Mouse (Mus musculus): ENCODE measurements at regions not wholly inside any gene's neighbourhood (a gene's known extent, or its start where the extent isn't known, plus 50 kb on each side); places are given as distances from the start of the nearest gene placed in this dataset.
A peak's percentile ranks its signal among the peaks of the same experiment; 100 is the strongest.

GRCm38 (mm10) chr2:139325501-139325900 is 168.2 kb upstream of the Sptlc3 start:
- Histone ChIP-seq H3K27ac (no peak overlapping the region), H3K27me3 (replicated peaks) (no peaks in the 10 kb centered on the region), H3K4me1 (replicated peaks) (no peaks in the 10 kb centered on the region), H3K9me3 (no peaks in the 10 kb centered on the region), H3K4me3 (replicated peaks) (no peak overlapping the region), H3K36me3 (no peaks in the 10 kb centered on the region), H3K9ac (no peak overlapping the region), H3K4me2 (replicated peaks) (no peak overlapping the region)
- 80% methylated on average over 3 of the region's 3 CpGs for WGBS
- no peak for ATAC-seq

- Histone ChIP-seq H3K4me2 (replicated peaks) (no peak overlapping the region), H3K36me3 (no peaks in the 10 kb centered on the region), H3K27ac (no peak overlapping the region), H3K9ac (no peak overlapping the region), H3K4me3 (replicated peaks) (no peak overlapping the region), H3K9me3 (no peaks in the 10 kb centered on the region), H3K27me3 (replicated peaks) (no peaks in the 10 kb centered on the region), H3K4me1 (replicated peaks) (0 out of 2 replicates have a peak, but pooled peaks cover 2% of the 10 kb centered on the region)
- no peak for ATAC-seq
- 49% methylated on average over 1 of the region's 1 CpGs for WGBS
Measured at GRCm38 (mm10) chr2:139334681-139335080, 159.0 kb upstream of the Sptlc3 start.

- Histone ChIP-seq H3K4me2 (replicated peaks) (no peak overlapping the region), H3K9me3 (no peaks in the 10 kb centered on the region), H3K9ac (no peak overlapping the region), H3K36me3 (no peaks in the 10 kb centered on the region), H3K4me1 (replicated peaks) (0 out of 2 replicates have a peak, but pooled peaks cover 2% of the 10 kb centered on the region), H3K27ac (no peak overlapping the region), H3K27me3 (replicated peaks) (no peaks in the 10 kb centered on the region), H3K4me3 (replicated peaks) (no peak overlapping the region)
- 80% methylated on average over 4 of the region's 4 CpGs for WGBS
- no peak for ATAC-seq
Measured at GRCm38 (mm10) chr2:139338240-139338639, 155.5 kb upstream of the Sptlc3 start.

GRCm38 (mm10) chr2:139356280-139357010 is 137.3 kb upstream of the Sptlc3 start:
- ATAC-seq: no peak
- H3K4me3 ChIP-seq (replicated peaks): no peak overlapping the region
- 89% methylated on average over 3 of the region's 3 CpGs for WGBS
- no peaks in the 10 kb centered on the region for H3K36me3 ChIP-seq
- H3K27ac ChIP-seq: no peak overlapping the region
- no peaks in the 10 kb centered on the region for H3K4me1 ChIP-seq (replicated peaks)
- no peak overlapping the region for H3K4me2 ChIP-seq (replicated peaks)
- H3K27me3 ChIP-seq (replicated peaks): no peaks in the 10 kb centered on the region
- no peak overlapping the region for H3K9ac ChIP-seq
- no peaks in the 10 kb centered on the region for H3K9me3 ChIP-seq

GRCm38 (mm10) chr2:139362245-139362847 is 131.4 kb upstream of the Sptlc3 start:
- no peak for ATAC-seq
- WGBS: 82% methylated on average over 1 of the region's 1 CpGs
- Histone ChIP-seq H3K36me3 (no peaks in the 10 kb centered on the region), H3K9me3 (no peaks in the 10 kb centered on the region), H3K27ac (no peak overlapping the region), H3K4me3 (replicated peaks) (no peak overlapping the region), H3K9ac (no peak overlapping the region), H3K4me2 (replicated peaks) (no peak overlapping the region), H3K4me1 (replicated peaks) (no peaks in the 10 kb centered on the region), H3K27me3 (replicated peaks) (no peaks in the 10 kb centered on the region)

- no peaks in the 10 kb centered on the region for H3K36me3 ChIP-seq
- no peak overlapping the region for H3K4me3 ChIP-seq (replicated peaks)
- no peak for ATAC-seq
- H3K27me3 ChIP-seq (replicated peaks): no peaks in the 10 kb centered on the region
- 18% methylated on average over 1 of the region's 1 CpGs for whole genome bisulfite sequencing
- no peaks in the 10 kb centered on the region for H3K9me3 ChIP-seq
- no peak overlapping the region for H3K9ac ChIP-seq
- H3K4me1 ChIP-seq (replicated peaks): no peaks in the 10 kb centered on the region
- H3K4me2 ChIP-seq (replicated peaks): no peak overlapping the region
- H3K27ac ChIP-seq: no peak overlapping the region
Measured at GRCm38 (mm10) chr2:139370070-139370469, 123.6 kb upstream of the Sptlc3 start.

- no peak for ATAC-seq
- Histone ChIP-seq H3K4me3 (replicated peaks) (no peak overlapping the region), H3K9ac (no peak overlapping the region), H3K4me1 (replicated peaks) (no peaks in the 10 kb centered on the region), H3K4me2 (replicated peaks) (no peak overlapping the region), H3K27me3 (replicated peaks) (no peaks in the 10 kb centered on the region), H3K9me3 (no peaks in the 10 kb centered on the region), H3K36me3 (no peaks in the 10 kb centered on the region), H3K27ac (no peak overlapping the region)
- 75% methylated on average over 6 of the region's 6 CpGs for WGBS
Measured at GRCm38 (mm10) chr2:139380285-139380684, 113.4 kb upstream of the Sptlc3 start.

GRCm38 (mm10) chr2:139381628-139382027 is 112.1 kb upstream of the Sptlc3 start:
- Histone ChIP-seq H3K4me2 (replicated peaks) (no peak overlapping the region), H3K36me3 (no peaks in the 10 kb centered on the region), H3K9ac (no peak overlapping the region), H3K27me3 (replicated peaks) (no peaks in the 10 kb centered on the region), H3K4me3 (replicated peaks) (no peak overlapping the region), H3K9me3 (no peaks in the 10 kb centered on the region), H3K27ac (no peak overlapping the region), H3K4me1 (replicated peaks) (no peaks in the 10 kb centered on the region)
- 0% methylated on average over 1 of the region's 1 CpGs for WGBS
- peak; percentile 86 for ATAC-seq

GRCm38 (mm10) chr2:139413559-139413958 is 80.2 kb upstream of the Sptlc3 start:
- H3K4me3 ChIP-seq (replicated peaks): no peak overlapping the region
- 49% methylated on average over 3 of the region's 3 CpGs for WGBS
- no peak for ATAC-seq
- no peaks in the 10 kb centered on the region for H3K27me3 ChIP-seq (replicated peaks)
- H3K4me1 ChIP-seq (replicated peaks): no peaks in the 10 kb centered on the region
- H3K4me2 ChIP-seq (replicated peaks): no peak overlapping the region
- H3K27ac ChIP-seq: no peak overlapping the region
- H3K36me3 ChIP-seq: no peaks in the 10 kb centered on the region
- H3K9ac ChIP-seq: no peak overlapping the region
- no peaks in the 10 kb centered on the region for H3K9me3 ChIP-seq

GRCm38 (mm10) chr2:139417506-139417905 is 76.2 kb upstream of the Sptlc3 start:
- Histone ChIP-seq H3K27me3 (replicated peaks) (no peaks in the 10 kb centered on the region), H3K4me2 (replicated peaks) (no peak overlapping the region), H3K9ac (no peak overlapping the region), H3K9me3 (no peaks in the 10 kb centered on the region), H3K36me3 (no peaks in the 10 kb centered on the region), H3K4me3 (replicated peaks) (no peak overlapping the region), H3K27ac (no peak overlapping the region), H3K4me1 (replicated peaks) (no peaks in the 10 kb centered on the region)
- 45% methylated on average over 1 of the region's 1 CpGs for WGBS
- no peak for ATAC-seq

- Histone ChIP-seq H3K27me3 (replicated peaks) (no peaks in the 10 kb centered on the region), H3K4me3 (replicated peaks) (no peak overlapping the region), H3K4me2 (replicated peaks) (no peak overlapping the region), H3K4me1 (replicated peaks) (no peaks in the 10 kb centered on the region), H3K36me3 (no peaks in the 10 kb centered on the region), H3K9ac (no peak overlapping the region), H3K27ac (no peak overlapping the region), H3K9me3 (no peaks in the 10 kb centered on the region)
- no peak for ATAC-seq
- 77% methylated on average over 3 of the region's 3 CpGs for WGBS
Measured at GRCm38 (mm10) chr2:139422678-139423077, 71.0 kb upstream of the Sptlc3 start.

- 75% methylated on average over 2 of the region's 2 CpGs for WGBS
- no peak overlapping the region for H3K27ac ChIP-seq
- no peak for ATAC-seq
Measured at GRCm38 (mm10) chr2:139423413-139423812, 70.3 kb upstream of the Sptlc3 start.

More at GRCm38 (mm10) chr2:139423413-139423812, 70.3 kb upstream of the Sptlc3 start:
- no peaks in the 10 kb centered on the region for H3K9me3 ChIP-seq
- no peaks in the 10 kb centered on the region for H3K36me3 ChIP-seq
- no peak overlapping the region for H3K4me2 ChIP-seq (replicated peaks)
- no peak overlapping the region for H3K9ac ChIP-seq
- no peaks in the 10 kb centered on the region for H3K4me1 ChIP-seq (replicated peaks)
- H3K27me3 ChIP-seq (replicated peaks): no peaks in the 10 kb centered on the region
- no peak overlapping the region for H3K4me3 ChIP-seq (replicated peaks)

All from intestine, embryonic 15.5 days (tissue).